Comparison of ENCODE assay signal across 8 mouse cellular contexts in the genomic region with DNA sequence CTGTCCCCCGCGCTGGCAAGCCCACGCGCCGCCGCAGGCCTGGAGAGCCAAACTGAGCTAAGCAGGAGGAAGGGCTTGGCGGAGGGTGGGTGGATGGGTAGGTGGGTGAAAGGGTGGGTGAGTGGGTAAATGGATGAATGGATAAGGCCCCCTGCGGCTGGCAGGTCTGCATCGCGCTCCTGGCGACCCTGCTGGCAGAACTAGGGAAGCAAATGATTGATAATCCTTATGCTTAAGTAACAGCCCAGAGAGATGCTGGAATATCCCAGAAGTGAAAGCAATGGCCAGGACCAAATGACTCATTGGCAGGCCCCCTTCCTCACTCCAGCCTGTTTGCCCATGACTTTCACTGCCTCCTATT. TPM values are rescaled to one million over a fixed set of nuclear protein-coding genes. Genes with fewer than 3 reads are reported as not detected.
DNase-seq lines count a peak whose midpoint lies in the region; ATAC-seq and TF ChIP-seq lines count a peak whose summit lies in the region.

No protein-coding gene starts in this region.

- intact Hi-C loops in left cerebral cortex, adult 2 months (cut with DNase I) = loop anchor here (2.0 to 5.0 kb wide), 2 partner anchors 88 to 190 kb away; no protein-coding TSS in a partner anchor
- intact Hi-C loops in left cerebral cortex, postnatal 4 days (cut with DNase I) = loop anchor here (10.0 kb wide), 1 partner anchor 112 kb away; no protein-coding TSS in a partner anchor

- no peak; the same call in 1 of the 2 replicates for TF ChIP-seq CTCF in left cerebral cortex, adult 2 months (IDR thresholded peaks at IDR 0.05)

- H3K4me2 ChIP-seq in embryonic facial prominence, embryonic 11.5 days (ENCODE audit: low read depth, low read length) = peak overlapping the region; percentile 100
- H3K4me2 ChIP-seq in intestine, embryonic 16.5 days (ENCODE audit: low read depth, low read length) = peak overlapping the region; percentile 95
- peak overlapping the region; percentile 51 for H3K4me2 ChIP-seq in neural tube, embryonic 14.5 days (ENCODE audit: low read depth, low read length)

- H3K4me3 ChIP-seq in left cerebral cortex, adult 2 months = peak overlapping the region; percentile 92
- peak overlapping the region; percentile 62 for H3K4me3 ChIP-seq in embryonic facial prominence, embryonic 11.5 days (ENCODE audit: low read depth, low read length)
- H3K4me3 ChIP-seq in intestine, embryonic 16.5 days (ENCODE audit: low read length) = peak overlapping the region; percentile 65
- H3K4me3 ChIP-seq in neural tube, embryonic 14.5 days (ENCODE audit: low read depth, low read length) = peak overlapping the region; percentile 78

- peaks cover 4% of the 10 kb centered on the region; the same call in 1 of the 2 replicates for H3K27me3 ChIP-seq in embryonic facial prominence, embryonic 11.5 days (ENCODE audit: control insufficient read depth, insufficient read depth, low read length)
- peaks cover 2% of the 10 kb centered on the region; the same call in 1 of the 2 replicates for H3K27me3 ChIP-seq in intestine, embryonic 16.5 days (replicated peaks; ENCODE audit: control insufficient read depth, insufficient read depth, low read length)
- no peaks in the 10 kb centered on the region for H3K27me3 ChIP-seq in neural tube, embryonic 14.5 days (ENCODE audit: control insufficient read depth, insufficient read depth, low read length)

- ATAC-seq in embryonic facial prominence, embryonic 11.5 days (replicated peaks; ENCODE audit: insufficient number of reproducible peaks, low FRiP score, low TSS enrichment, low read depth) = no peak
- ATAC-seq in intestine, embryonic 16.5 days = peak; percentile 34
- peak; percentile 85 for ATAC-seq in neural tube, embryonic 14.5 days (ENCODE audit: low read depth)

- peak overlapping the region; percentile 97 for H3K27ac ChIP-seq in left cerebral cortex, adult 2 months
- H3K27ac ChIP-seq in embryonic facial prominence, embryonic 11.5 days (replicated peaks; ENCODE audit: low read depth, low read length) = no peak overlapping the region
- no peak overlapping the region for H3K27ac ChIP-seq in intestine, embryonic 16.5 days (ENCODE audit: low read length)
- H3K27ac ChIP-seq in neural tube, embryonic 14.5 days (ENCODE audit: low read depth, low read length) = peak overlapping the region; percentile 74

- no peaks in the 10 kb centered on the region for H3K9me3 ChIP-seq in embryonic facial prominence, embryonic 11.5 days (replicated peaks; ENCODE audit: control insufficient read depth, low read length)
- no peaks in the 10 kb centered on the region for H3K9me3 ChIP-seq in intestine, embryonic 16.5 days (ENCODE audit: control insufficient read depth, low read length)
- no peaks in the 10 kb centered on the region for H3K9me3 ChIP-seq in neural tube, embryonic 14.5 days (ENCODE audit: control insufficient read depth, low read length)

- no peak for DNase-seq in left cerebral cortex, adult 2 months (ENCODE audit: extremely low spot score in 1 of 2, low spot score in 2 of 2)
- DNase-seq in left cerebral cortex, postnatal 4 days = no peak
- peak; percentile 7 for DNase-seq in embryonic facial prominence, embryonic 11.5 days (ENCODE audit: low spot score)
- DNase-seq in cerebellum, postnatal 36 days = no peak
- DNase-seq in cerebellum, postnatal 14 days = no peak
- no peak for DNase-seq in kidney, adult 18-20 months

- peaks cover 3% of the 10 kb centered on the region; the same call in 1 of the 2 replicates for H3K4me1 ChIP-seq in embryonic facial prominence, embryonic 11.5 days (ENCODE audit: control insufficient read depth, insufficient read depth, low read length)
- peaks cover 3% of the 10 kb centered on the region for H3K4me1 ChIP-seq in intestine, embryonic 16.5 days (ENCODE audit: control insufficient read depth, insufficient read depth, low read length)
- H3K4me1 ChIP-seq in neural tube, embryonic 14.5 days (ENCODE audit: control insufficient read depth, insufficient read depth, low read length) = peaks cover 4% of the 10 kb centered on the region; the same call in 1 of the 2 replicates

- no peaks in the 10 kb centered on the region for H3K36me3 ChIP-seq in embryonic facial prominence, embryonic 11.5 days (replicated peaks; ENCODE audit: control insufficient read depth, insufficient read depth, low read depth, low read length)
- no peaks in the 10 kb centered on the region for H3K36me3 ChIP-seq in intestine, embryonic 16.5 days (ENCODE audit: control insufficient read depth, insufficient read depth, low read length)
- H3K36me3 ChIP-seq in neural tube, embryonic 14.5 days (ENCODE audit: control insufficient read depth, insufficient read depth, low read length) = no peaks in the 10 kb centered on the region

- peak overlapping the region; percentile 51 for H3K9ac ChIP-seq in embryonic facial prominence, embryonic 11.5 days (replicated peaks; ENCODE audit: low read length)
- peak overlapping the region; percentile 63 for H3K9ac ChIP-seq in intestine, embryonic 16.5 days (ENCODE audit: low read depth, low read length)
- H3K9ac ChIP-seq in neural tube, embryonic 14.5 days (replicated peaks; ENCODE audit: low read depth, low read length) = peak overlapping the region; percentile 85

- 0% methylated on average over 11 of the region's 11 CpGs for WGBS in embryonic facial prominence, embryonic 11.5 days
- WGBS in intestine, embryonic 16.5 days = under 1% methylated on average over 11 of the region's 11 CpGs
- WGBS in neural tube, embryonic 14.5 days = 1% methylated on average over 11 of the region's 11 CpGs

RNA-seq across cellular contexts. Expression of a gene that starts 0.4 kb away (rescaled TPM):
- 100 to 1,000 TPM; 114 to 120 TPM for total RNA-seq in left cerebral cortex, adult 2 months (2021)
- 10 to 100 TPM; 69.1 to 70.0 TPM for total RNA-seq in left cerebral cortex, postnatal 4 days (2021)
- polyA plus RNA-seq in embryonic facial prominence, embryonic 11.5 days (2014; fragmentation: Nextera tagmentation; extraction: Ambion mirVana) = 2.6 and 2.8 TPM in 2 replicates
- 1.3 and 1.4 TPM in 2 replicates for polyA plus RNA-seq in intestine, embryonic 16.5 days (2015; fragmentation: Nextera tagmentation; extraction: Ambion mirVana)
- polyA plus RNA-seq in neural tube, embryonic 14.5 days (2014; fragmentation: Nextera tagmentation; extraction: Ambion mirVana) = 50.4 and 58.2 TPM in 2 replicates

Comparison
In these comparisons a context has a peak if more than half of its experiments do, and no peak if none do; other contexts are left out.
1. H3K27ac ChIP-seq: peak in left cerebral cortex, adult 2 months (single experiment) and neural tube, embryonic 14.5 days (single experiment); none in embryonic facial prominence, embryonic 11.5 days (single experiment) and intestine, embryonic 16.5 days (single experiment).
2. RNA of a gene that starts 0.4 kb away (polyA plus RNA-seq): 50.4 to 58.2 TPM in neural tube, embryonic 14.5 days; 2.6 to 2.8 TPM in embryonic facial prominence, embryonic 11.5 days and 1.3 to 1.4 TPM in intestine, embryonic 16.5 days; every median in the first group is over 10 times any median in the second.
3. Peak in every context shown above with its lines, with median percentiles within 50 percentile points of each other: H3K4me3 ChIP-seq, H3K4me2 ChIP-seq and H3K9ac ChIP-seq.